Mouse (Mus musculus): ENCODE results near the gene Cenpb.
A peak's percentile ranks its signal among the peaks of the same experiment; 100 is the strongest.
"Not testable (repeated sequence)": the region's sequence is repeated elsewhere in the genome, so short reads cannot be mapped to it uniquely, and the experiment has no call there.

Gene Cenpb

GRCm38 (mm10) chr2:131179990-131180587, at the start of gene Cenpb:
Cenpb (minus strand) TSS chr2:131180067.
- peak; percentile 83 to 84 for DNase-seq (ENCODE audit: low spot score in 2 of 2)

- no peak for DNase-seq (ENCODE audit: low spot score in 2 of 2)
Measured at GRCm38 (mm10) chr2:131227243-131227642, 47.4 kb upstream of the Cenpb start.

- DNase-seq (ENCODE audit: low spot score in 2 of 2), result not testable (repeated sequence)
Measured at GRCm38 (mm10) chr2:131226669-131227068, 46.8 kb upstream of the Cenpb start.

- no peak for DNase-seq (ENCODE audit: low spot score in 2 of 2)
Measured at GRCm38 (mm10) chr2:131225178-131225577, 45.3 kb upstream of the Cenpb start.

- no peak for DNase-seq (ENCODE audit: low spot score in 2 of 2)
Measured at GRCm38 (mm10) chr2:131223569-131223968, 43.7 kb upstream of the Cenpb start.

- DNase-seq (ENCODE audit: low spot score in 2 of 2), result no peak
Measured at GRCm38 (mm10) chr2:131222562-131222961, 42.7 kb upstream of the Cenpb start.

- no peak for DNase-seq (ENCODE audit: low spot score in 2 of 2)
Measured at GRCm38 (mm10) chr2:131221853-131222515, 42.1 kb upstream of the Cenpb start.

GRCm38 (mm10) chr2:131220030-131220429, 40.2 kb upstream of the Cenpb start:
- no peak for DNase-seq (ENCODE audit: low spot score in 2 of 2)

GRCm38 (mm10) chr2:131215941-131216858, 36.3 kb upstream of the Cenpb start:
- no peak for DNase-seq (ENCODE audit: low spot score in 2 of 2)

- no peak for DNase-seq (ENCODE audit: low spot score in 2 of 2)
Measured at GRCm38 (mm10) chr2:131213773-131214172, 33.9 kb upstream of the Cenpb start.

- peak in 1 of 2 experiments; percentile 48 for DNase-seq (ENCODE audit: low spot score in 2 of 2)
Measured at GRCm38 (mm10) chr2:131211026-131211615, 31.3 kb upstream of the Cenpb start.

GRCm38 (mm10) chr2:131209969-131210792, 30.3 kb upstream of the Cenpb start:
- DNase-seq (ENCODE audit: low spot score in 2 of 2), result peak; percentile 96

GRCm38 (mm10) chr2:131209125-131209795, 29.4 kb upstream of the Cenpb start:
- DNase-seq (ENCODE audit: low spot score in 2 of 2), result no peak

GRCm38 (mm10) chr2:131208356-131208755, 28.5 kb upstream of the Cenpb start:
- no peak for DNase-seq (ENCODE audit: low spot score in 2 of 2)

- no peak for DNase-seq (ENCODE audit: low spot score in 2 of 2)
Measured at GRCm38 (mm10) chr2:131206778-131207177, 26.9 kb upstream of the Cenpb start, which contains the start of gene Ap5s1. Ap5s1 (plus strand) TSS chr2:131207078.

- no peak for DNase-seq (ENCODE audit: low spot score in 2 of 2)
Measured at GRCm38 (mm10) chr2:131205521-131206182, 25.8 kb upstream of the Cenpb start.

- peak; percentile 97 to 98 for DNase-seq (ENCODE audit: low spot score in 2 of 2)
Measured at GRCm38 (mm10) chr2:131204410-131204981, 24.6 kb upstream of the Cenpb start.

- peak; percentile 32 to 38 for DNase-seq (ENCODE audit: low spot score in 2 of 2)
Measured at GRCm38 (mm10) chr2:131203816-131204409, 24.0 kb upstream of the Cenpb start.

- DNase-seq (ENCODE audit: low spot score in 2 of 2), result no peak
Measured at GRCm38 (mm10) chr2:131201262-131201661, 21.4 kb upstream of the Cenpb start.

All from urinary bladder, postnatal 36 days (tissue).